Mouse (Mus musculus) cerebral cortex, adult 2 months (tissue): Measurements from ENCODE around the gene Gm21977.

Experiments used
- WGBS: fragments of 180-500 bp; shearing (Covaris S2); methylation state at CpG from one replicate; pipeline ENCODE4 v1.1.7; 2018; 5-methylcytosine and 5-hydroxymethylcytosine counted together

Gene Gm21977

GRCm38 (mm10) chr14:42853377-42853776, at the start of gene Gm21977:
Gene Gm21977, minus strand, starts transcription at chr14:42853477.
- no CpG with 5 or more reads among the region's 3 CpGs for WGBS
